Mouse (Mus musculus): ENCODE measurements around the gene Dbh. TPM values are rescaled to one million over a fixed set of nuclear protein-coding genes. Genes with fewer than 3 reads are reported as not detected.

Dbh gene
- total and polyA plus RNA-seq, 3 experiments, result not detected

DNA sequence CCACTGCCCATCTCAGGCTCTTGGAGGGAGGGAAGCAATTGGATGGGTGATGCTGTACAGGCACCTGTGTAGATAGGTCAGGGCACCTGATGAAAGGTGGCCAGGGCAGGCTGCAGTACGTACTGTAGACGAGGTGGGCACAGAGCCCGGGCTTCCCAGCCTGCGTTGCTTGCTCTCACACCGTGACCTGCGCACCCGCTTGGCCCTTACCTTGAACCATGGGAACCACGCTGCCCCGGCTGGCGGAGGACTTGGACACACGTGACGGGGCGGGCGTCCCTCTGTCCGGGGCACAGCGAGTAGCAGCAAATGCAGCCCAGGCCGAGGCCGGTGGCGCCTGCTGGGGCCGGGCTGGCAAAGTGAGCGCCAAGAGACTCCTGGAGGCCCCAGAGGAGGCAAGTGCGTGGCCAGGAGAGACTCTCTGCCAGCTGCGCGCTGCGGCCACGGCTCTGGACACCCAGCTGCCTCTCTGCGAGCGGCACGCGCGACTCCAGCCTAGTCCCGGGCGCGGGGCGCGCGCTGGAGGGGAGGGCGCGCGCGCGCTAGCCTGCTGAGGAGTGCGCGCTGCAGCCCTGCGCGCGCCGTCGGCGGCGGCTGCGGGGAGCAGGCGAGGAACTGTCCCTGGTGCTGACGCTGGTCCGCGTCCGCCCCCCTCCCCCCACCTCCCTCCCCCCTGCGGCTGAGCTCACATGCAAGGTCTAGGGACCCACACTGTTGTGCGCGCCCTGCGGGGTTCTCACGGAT lies 22.9 kb upstream of the Dbh start, which contains the start of gene Fam163b:
Fam163b (minus strand) TSS at position 542 of the 744 bp plus-strand sequence.
- no peak within 1 kb of the TSS for H3K4me3 ChIP-seq (ENCODE audit: control insufficient read depth in 1 of 2, insufficient read depth in 1 of 2, low read depth in 2 of 2, low read length in 2 of 2)
- no peak within 1 kb of the TSS for H3K9ac ChIP-seq (ENCODE audit: control insufficient read depth, low read depth, low read length, poor library complexity, severe bottlenecking)
- no peaks in the 10 kb centered on the region for H3K4me1 ChIP-seq (ENCODE audit: control insufficient read depth in 1 of 2, insufficient read depth in 2 of 2, low read length in 2 of 2)
- H3K36me3 ChIP-seq (ENCODE audit: control insufficient read depth in 1 of 2, insufficient read depth in 2 of 2, low read length in 2 of 2), result no peaks in the 10 kb centered on the region
- H3K79me2 ChIP-seq (ENCODE audit: control insufficient read depth, insufficient read depth, low read length, poor library complexity), result no peaks in the 10 kb centered on the region
- H3K27me3 ChIP-seq (ENCODE audit: control insufficient read depth in 1 of 2, insufficient read depth in 2 of 2, low read length in 2 of 2), result peaks cover 0 to 4% of the 10 kb centered on the region in 2 experiments; a peak in 3 of 4 replicates
- TF ChIP-seq ETS1 (IDR thresholded peaks at IDR 0.05; ENCODE audit: low read depth, low read length) (no peak), EP300 (IDR thresholded peaks at IDR 0.05; ENCODE audit: low read depth in 1 of 2, low read length in 2 of 2) (no peak), BHLHE40 (IDR thresholded peaks at IDR 0.05; ENCODE audit: borderline replicate concordance, low read depth, low read length) (no peak), CHD1 (IDR thresholded peaks at IDR 0.05; ENCODE audit: low read depth, low read length) (no peak), MAX (IDR thresholded peaks at IDR 0.05; ENCODE audit: low read length) (no peak), MXI1 (IDR thresholded peaks at IDR 0.05; ENCODE audit: low read depth, low read length) (no peak), POLR2A (IDR thresholded peaks at IDR 0.05; ENCODE audit: control insufficient read depth in 1 of 2, insufficient read depth in 1 of 2, low read depth in 1 of 2, low read length in 2 of 2, poor library complexity in 1 of 2) (no peak), KAT2A (conservative IDR thresholded peaks at IDR 0.05; ENCODE audit: low read depth, low read length) (no peak), TCF12 (IDR thresholded peaks at IDR 0.05; ENCODE audit: low read depth, low read length) (no peak), USF2 (IDR thresholded peaks at IDR 0.05; ENCODE audit: borderline replicate concordance in 1 of 2, insufficient read depth in 1 of 2, low read depth in 1 of 2, low read length in 2 of 2) (no peak)
- no peak within 1 kb of the TSS for H3K27ac ChIP-seq (ENCODE audit: control insufficient read depth, low read depth, low read length)
- DNase-seq (ENCODE audit: low read depth, low spot score), result no peak
- H3K9me3 ChIP-seq (replicated peaks; ENCODE audit: insufficient read depth, low read length), result no peaks in the 10 kb centered on the region

- no peak for DNase-seq (ENCODE audit: low read depth, low spot score)
- TF ChIP-seq SIN3A (IDR thresholded peaks at IDR 0.05; ENCODE audit: low read length) (no peak), GABPA (IDR thresholded peaks at IDR 0.05; ENCODE audit: low read depth, low read length) (no peak), POLR2A (IDR thresholded peaks at IDR 0.05; ENCODE audit: control insufficient read depth in 1 of 2, insufficient read depth in 1 of 2, low read depth in 1 of 2, low read length in 2 of 2, poor library complexity in 1 of 2) (no peak), MAFK (IDR thresholded peaks at IDR 0.05; ENCODE audit: borderline replicate concordance, low read depth, low read length) (no peak), CHD1 (IDR thresholded peaks at IDR 0.05; ENCODE audit: low read depth, low read length) (no peak), TAL1 (IDR thresholded peaks at IDR 0.05; ENCODE audit: low read length) (no peak)
- Histone ChIP-seq H3K27ac (ENCODE audit: control insufficient read depth, low read depth, low read length) (no peak overlapping the region), H3K27me3 (ENCODE audit: control insufficient read depth in 1 of 2, insufficient read depth in 2 of 2, low read length in 2 of 2) (no peaks in the 10 kb centered on the region; a peak in 1 of 4 replicates), H3K4me1 (ENCODE audit: control insufficient read depth in 1 of 2, insufficient read depth in 2 of 2, low read length in 2 of 2) (no peaks in the 10 kb centered on the region), H3K79me2 (ENCODE audit: control insufficient read depth, insufficient read depth, low read length, poor library complexity) (no peaks in the 10 kb centered on the region), H3K36me3 (ENCODE audit: control insufficient read depth in 1 of 2, insufficient read depth in 2 of 2, low read length in 2 of 2) (no peaks in the 10 kb centered on the region), H3K9ac (ENCODE audit: control insufficient read depth, low read depth, low read length, poor library complexity, severe bottlenecking) (no peak overlapping the region), H3K9me3 (replicated peaks; ENCODE audit: insufficient read depth, low read length) (no peaks in the 10 kb centered on the region), H3K4me3 (ENCODE audit: control insufficient read depth in 1 of 2, insufficient read depth in 1 of 2, low read depth in 2 of 2, low read length in 2 of 2) (no peak overlapping the region)
These were observed 20.1 kb upstream of the Dbh start for GRCm38 (mm10) chr2:27144957-27145356.

All from MEL (cell line).